Mouse (Mus musculus): ENCODE results near the gene Tgfbr1.

The Tgfbr1 gene

GRCm38 (mm10) chr4:47424376-47424775, 71.4 kb downstream of the Tgfbr1 start:
- DNase-seq, result no peak

DNA sequence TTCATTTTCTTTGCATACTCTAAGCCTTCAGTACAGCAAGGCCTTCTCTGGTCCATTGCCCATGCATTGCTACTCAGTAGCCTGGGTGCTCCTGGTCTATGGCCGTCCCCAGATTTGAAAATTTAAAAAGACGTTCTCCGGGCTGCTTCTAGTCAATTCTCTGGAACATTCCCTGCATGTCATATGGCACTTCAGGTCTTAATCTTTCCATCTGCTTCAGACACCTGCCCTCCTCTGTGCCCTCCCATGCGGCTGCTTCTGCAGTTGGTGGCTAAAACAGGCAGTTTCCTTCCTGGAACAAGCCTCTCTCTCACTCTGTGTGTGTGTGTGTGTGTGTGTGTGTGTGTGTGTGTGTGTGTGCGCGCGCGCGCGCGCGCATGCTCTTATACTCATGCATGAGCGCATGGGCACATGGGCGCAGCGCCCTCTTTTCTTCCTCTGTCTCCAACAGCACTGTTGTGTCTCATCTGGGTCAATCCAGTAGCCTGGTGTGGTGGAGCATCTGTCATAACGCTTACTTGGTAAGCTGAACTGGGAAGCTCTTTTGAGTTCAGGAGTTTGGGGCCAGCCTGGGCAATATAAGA, 72.3 kb downstream of the Tgfbr1 start:
- peak; percentile 30 to 55 for DNase-seq

DNA sequence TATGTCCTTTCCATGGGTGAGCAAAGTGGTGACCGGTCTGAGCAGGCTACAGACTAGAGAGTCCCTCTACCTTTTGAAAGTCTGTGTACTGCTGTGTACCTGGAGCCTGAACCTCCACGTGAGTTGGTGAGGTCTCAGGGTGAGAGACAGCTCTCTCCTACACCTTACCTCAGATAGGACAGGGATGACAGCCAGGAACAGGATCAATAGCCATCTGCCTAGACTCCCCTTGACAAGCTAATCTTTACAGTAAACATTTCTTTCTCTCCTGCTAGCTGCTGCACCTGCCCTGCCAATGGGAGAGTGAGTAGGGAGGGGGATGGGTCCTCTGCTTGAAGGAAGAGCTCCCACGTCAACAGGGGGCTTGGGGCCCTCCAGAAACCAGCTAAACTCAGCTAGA, 74.6 kb downstream of the Tgfbr1 start:
- DNase-seq, result no peak

- DNase-seq, result no peak
Measured at GRCm38 (mm10) chr4:47430557-47430956, 77.5 kb downstream of the Tgfbr1 start.

GRCm38 (mm10) chr4:47431081-47431480, 78.1 kb downstream of the Tgfbr1 start:
- no peak for DNase-seq

- no peak for DNase-seq
Measured at GRCm38 (mm10) chr4:47432766-47433165, 79.7 kb downstream of the Tgfbr1 start.

- DNase-seq, result no peak
Measured at GRCm38 (mm10) chr4:47435131-47435530, 82.1 kb downstream of the Tgfbr1 start.

GRCm38 (mm10) chr4:47435566-47436360, 82.7 kb downstream of the Tgfbr1 start:
- DNase-seq, result no peak

DNA sequence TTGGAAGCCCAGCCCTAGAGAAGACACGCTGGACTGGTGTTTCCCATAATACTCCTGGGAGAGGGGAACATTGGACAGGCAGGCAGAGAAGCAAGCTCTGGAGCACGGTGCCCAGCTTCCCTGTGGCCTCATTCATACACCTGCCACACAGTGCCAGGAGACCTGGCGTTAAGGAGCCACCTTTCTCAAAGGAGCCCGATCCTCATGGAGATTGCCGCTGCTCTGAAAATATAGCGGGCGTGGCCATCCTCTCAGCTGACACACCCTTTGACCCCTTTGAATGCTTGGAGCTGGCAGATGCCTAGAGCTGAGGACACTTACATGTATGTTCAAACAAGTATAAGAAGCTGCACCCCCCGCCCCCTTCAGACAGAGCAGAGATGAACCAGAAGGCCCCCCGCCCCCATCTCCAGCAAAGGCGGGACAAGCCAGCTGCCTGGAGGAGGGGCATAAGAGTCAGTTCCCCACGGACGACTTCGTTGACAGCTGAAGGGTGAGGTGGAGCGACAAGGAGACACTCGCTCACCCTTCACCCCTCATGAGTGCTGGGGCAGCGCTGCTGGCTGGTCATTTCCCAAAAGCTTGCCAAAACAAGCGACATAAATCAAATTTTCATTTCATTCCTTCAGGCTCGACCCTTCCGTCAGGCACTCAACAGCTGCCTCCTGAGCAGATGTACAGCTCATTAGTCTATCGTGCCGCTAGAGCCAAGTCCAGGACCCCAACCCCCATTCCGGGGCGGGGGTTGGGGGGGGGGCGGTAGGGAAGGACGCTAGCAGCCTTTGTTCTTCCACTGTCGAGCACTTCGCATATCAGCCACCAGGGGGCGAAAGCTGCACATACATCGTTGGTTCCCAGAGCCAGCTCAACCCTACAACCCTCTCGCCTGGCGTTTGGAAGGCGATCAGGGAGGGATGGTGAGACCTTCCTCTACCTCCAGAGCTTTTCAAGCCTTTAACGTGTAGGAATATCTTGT, 84.6 kb downstream of the Tgfbr1 start:
- peak; percentile 53 to 61 for DNase-seq

GRCm38 (mm10) chr4:47438956-47439355, 85.9 kb downstream of the Tgfbr1 start:
- DNase-seq, result no peak

DNA sequence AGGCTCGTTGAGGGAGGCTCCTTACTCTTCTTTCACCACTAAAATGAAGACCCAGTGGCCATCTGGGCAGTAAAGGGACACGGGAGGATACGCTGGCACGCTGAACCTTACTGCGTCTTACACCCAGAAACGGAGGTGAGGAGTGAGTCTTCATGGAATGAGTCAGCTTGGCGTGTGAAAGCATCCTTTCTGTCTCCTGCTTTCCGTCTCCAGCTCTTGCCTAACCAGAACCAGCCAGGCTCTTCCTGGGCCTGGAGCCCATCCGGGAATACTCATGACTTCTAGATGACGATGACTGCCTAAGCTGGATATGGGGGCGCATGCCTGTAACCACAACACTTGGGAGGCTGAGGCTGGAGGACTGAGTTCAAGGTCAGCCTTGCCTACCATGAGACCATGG, 87.9 kb downstream of the Tgfbr1 start:
- no peak for DNase-seq

- no peak for DNase-seq
Measured at GRCm38 (mm10) chr4:47448526-47448925, 95.5 kb downstream of the Tgfbr1 start.

GRCm38 (mm10) chr4:47449116-47449515, 96.1 kb downstream of the Tgfbr1 start:
- DNase-seq, result no peak

DNA sequence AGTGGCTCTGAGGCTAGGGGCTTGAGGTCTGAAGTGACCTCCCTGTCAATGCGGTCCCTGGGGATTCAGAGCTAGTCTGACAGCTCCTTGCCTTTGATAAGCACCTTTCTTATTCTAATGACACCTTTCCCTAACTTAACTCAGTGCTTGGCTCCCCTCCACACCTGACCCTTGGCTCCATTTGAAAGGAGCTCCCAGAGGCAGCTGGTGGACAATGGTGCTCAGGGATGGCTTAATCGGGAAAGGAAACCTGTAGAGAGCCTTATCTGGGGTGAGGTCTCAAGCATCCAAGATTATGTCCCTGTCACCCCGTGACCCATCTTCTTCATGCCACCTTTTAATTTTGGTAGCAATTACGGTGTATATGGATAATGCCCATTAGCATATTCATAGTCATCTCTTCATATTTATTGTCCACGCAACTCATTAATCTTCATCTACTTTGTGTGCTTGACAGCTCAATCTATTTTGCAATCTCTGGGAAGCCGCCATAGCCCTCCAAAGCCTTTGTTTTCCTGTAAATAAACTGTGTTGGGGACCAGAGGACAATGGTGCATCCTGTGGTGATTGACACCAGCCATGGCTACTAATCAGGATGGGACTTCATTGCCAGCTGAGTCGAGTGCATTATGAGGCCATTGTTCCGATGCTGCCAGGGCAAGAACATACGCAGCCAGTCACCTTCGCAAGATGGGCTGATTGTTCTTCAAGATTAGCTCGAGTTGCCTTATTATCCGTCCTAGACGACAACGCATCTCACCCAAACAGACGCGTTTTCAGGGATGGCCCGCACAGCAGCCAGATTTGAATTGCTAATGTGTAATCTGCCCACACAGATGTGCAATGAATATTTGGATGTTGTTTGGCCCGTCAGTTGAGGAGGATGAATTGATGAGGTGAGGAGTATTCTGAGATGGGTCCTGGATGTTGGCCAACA, 96.8 kb downstream of the Tgfbr1 start:
- DNase-seq, result no peak
